In genomic region chr19:53041133-53041510, GRCm38 (mm10) we compare ENCODE assay signal across 16 mouse cellular contexts. TPM values are rescaled to one million over a fixed set of nuclear protein-coding genes. Genes with fewer than 3 reads are reported as not detected.
A peak's percentile ranks its signal among the peaks of the same experiment; 100 is the strongest.
DNase-seq lines count a peak whose midpoint lies in the region; ATAC-seq and TF ChIP-seq lines count a peak whose summit lies in the region.
"Had no signal": no experiment of that assay in that cellular context is flagged by ENCODE, and none has a peak within 500 bp of the region (broad histone marks: within the 10 kb centered on the region; RNA-seq: fewer than 3 reads in every experiment).

No protein-coding gene starts in this region.

- no peak overlapping the region for H3K4me3 ChIP-seq in cerebellum, adult 2 months (replicated peaks; ENCODE audit: insufficient read depth, low read depth, low read length)
- no peak overlapping the region for H3K4me3 ChIP-seq in heart, embryonic 15.5 days
- H3K4me3 ChIP-seq: erythroblast, embryonic 14.5 days; limb, embryonic 10.5 days; liver, embryonic 12.5 days had no signal

- no peaks in the 10 kb centered on the region for H3K27me3 ChIP-seq in cerebellum, adult 2 months (ENCODE audit: control insufficient read depth, insufficient read depth, low read length)
- no peaks in the 10 kb centered on the region for H3K27me3 ChIP-seq in heart, embryonic 15.5 days
- H3K27me3 ChIP-seq: liver, embryonic 12.5 days had no signal

- no peak for ATAC-seq in heart, embryonic 15.5 days (replicated peaks; ENCODE audit: insufficient number of reproducible peaks, insufficient read depth, low FRiP score, low read depth)
- ATAC-seq: liver, embryonic 12.5 days had no signal

- no peaks in the 10 kb centered on the region for H3K9me3 ChIP-seq in heart, embryonic 15.5 days (replicated peaks)
- H3K9me3 ChIP-seq: limb, embryonic 10.5 days; liver, embryonic 12.5 days had no signal

- H3K27ac ChIP-seq in cerebellum, adult 2 months (ENCODE audit: insufficient read depth, low read length) = no peak overlapping the region
- 0 out of 2 replicates have a peak overlapping the region, but pooled peaks have one; percentile 13 for H3K27ac ChIP-seq in heart, embryonic 15.5 days
- H3K27ac ChIP-seq: hindbrain, embryonic 14.5 days; limb, embryonic 10.5 days; liver, embryonic 12.5 days had no signal

- TF ChIP-seq CTCF in cerebellum, adult 2 months (IDR thresholded peaks at IDR 0.05; ENCODE audit: borderline replicate concordance, insufficient read depth, low read depth, low read length) = no peak

- H3K4me1 ChIP-seq in cerebellum, adult 2 months (ENCODE audit: control insufficient read depth, insufficient read depth, low read length) = peaks cover 12% of the 10 kb centered on the region
- peaks cover 39% of the 10 kb centered on the region for H3K4me1 ChIP-seq in heart, embryonic 15.5 days (replicated peaks)

- WGBS in cerebellum, adult 2 months = 11% methylated on average over 5 of the region's 5 CpGs
- WGBS in heart, embryonic 15.5 days = 51% methylated on average over 5 of the region's 5 CpGs

- H3K36me3 ChIP-seq in heart, embryonic 15.5 days = no peaks in the 10 kb centered on the region

- no peak for TF ChIP-seq POLR2A in cerebellum, adult 2 months (IDR thresholded peaks at IDR 0.05; ENCODE audit: borderline replicate concordance, insufficient read depth, low read length)

- intact Hi-C loops in heart, postnatal 14 days (cut with DNase I) = loop anchor here (5.0 kb wide), 3 partner anchors 36 to 186 kb away; partner anchors contain the start of gene Add3

- DNase-seq in cerebellum, adult 2 months = peak; percentile 36 to 67
- no peak for DNase-seq in cerebellum, postnatal 4 days (ENCODE audit: low spot score in 2 of 2)
- no peak for DNase-seq in heart, postnatal 14 days
- DNase-seq in 3T3-L1 (ENCODE audit: low read depth, low spot score) = peak; percentile 60
- DNase-seq in cerebellum, postnatal 14 days = peak; percentile 24 to 49
- no peak for DNase-seq in right cerebral cortex, postnatal 14 days
- no peak for DNase-seq in adrenal gland, postnatal 4 days (ENCODE audit: low spot score in 2 of 2)
- DNase-seq: adrenal gland, adult 8-10 months; gastrocnemius, postnatal 14 days; kidney, postnatal 36 days; thymus, postnatal 25 days had no signal

- H3K4me2 ChIP-seq in heart, embryonic 15.5 days = no peak overlapping the region
- H3K4me2 ChIP-seq: hindbrain, embryonic 14.5 days; liver, embryonic 12.5 days had no signal

- no peak overlapping the region for H3K9ac ChIP-seq in heart, embryonic 15.5 days
- H3K9ac ChIP-seq: hindbrain, embryonic 14.5 days; liver, embryonic 12.5 days had no signal

RNA-seq across cellular contexts. Expression of gene Xpnpep1, which starts 1.1 kb away (rescaled TPM):
- 58.8 and 60.5 TPM in 2 replicates for polyA plus RNA-seq in cerebellum, adult 2 months (2012; rRNA removed)
- polyA plus RNA-seq in heart, embryonic 15.5 days (2015; fragmentation: Nextera tagmentation; extraction: Ambion mirVana) = 128 and 135 TPM in 2 replicates
- 100 to 1,000 TPM in 1 of 2 experiments, 10 to 100 TPM in 1; 93.8 to 105 TPM for total RNA-seq in heart, postnatal 14 days (2021)
- total RNA-seq in adrenal gland, postnatal 4 days (2021) = 100 to 1,000 TPM; 112 to 117 TPM

Comparison
In these comparisons a context has a peak if more than half of its experiments do, and no peak if none do; other contexts are left out.
1. DNase-seq: peak in cerebellum, adult 2 months (2 of 2), 3T3-L1 (single experiment) and cerebellum, postnatal 14 days (2 of 2); none in cerebellum, postnatal 4 days (0 of 2), heart, postnatal 14 days (0 of 2), right cerebral cortex, postnatal 14 days (single experiment) and adrenal gland, postnatal 4 days (0 of 2).